Mouse (Mus musculus): ENCODE measurements around the gene Gramd1c.

GRCm38 (mm10) chr16:44061341-44061740, 1.8 kb downstream of the Gramd1c start:
- TF ChIP-seq CTCF (IDR thresholded peaks at IDR 0.05; ENCODE audit: insufficient read depth, low read length) (no peak), POLR2A (IDR thresholded peaks at IDR 0.05; ENCODE audit: borderline replicate concordance, extremely low read depth, low read depth, low read length) (no peak)

Measured in lung, adult 2 months (tissue).